Mouse (Mus musculus) forebrain, embryonic 11.5 days (tissue): ENCODE data around the gene Trp53rka. TPM values are rescaled to one million over a fixed set of nuclear protein-coding genes. Genes with fewer than 3 reads are reported as not detected.

ENCODE experiments used
- ATAC-seq: fragments of 200-750 bp; cut with Nextera tagmentation; replicated peaks from 2 replicates; pipeline ENCODE4 v1.8.0; 2017; ENCODE audit warnings: moderate TSS enrichment; ENCODE audit not compliant: low FRiP score
- DNase-seq: peaks from one replicate; pipeline ENCODE4 v3.0.0-alpha.2; 2017; ENCODE audit warnings: low spot score
- H3K27ac ChIP-seq: fragments of 300-500 bp; sonication (generic); 2 replicates; pipeline ENCODE4 v1.5.1; 2014; ENCODE audit warnings: low read depth, low read length
- H3K27me3 ChIP-seq: fragments of 300-500 bp; sonication (generic); 2 replicates; pipeline ENCODE4 v1.6.1; 2014; ENCODE audit warnings: mild to moderate bottlenecking, low read length, mixed read lengths; ENCODE audit not compliant: control insufficient read depth, insufficient read depth
- H3K36me3 ChIP-seq: fragments of 300-500 bp; sonication (generic); 2 replicates; pipeline ENCODE4 v1.6.1; 2014; ENCODE audit warnings: mild to moderate bottlenecking, low read length, moderate library complexity, mixed read lengths; ENCODE audit not compliant: control insufficient read depth, insufficient read depth
- H3K4me1 ChIP-seq: fragments of 300-500 bp; sonication (generic); replicated peaks from 2 replicates; pipeline ENCODE4 v1.6.1; 2014; ENCODE audit warnings: low read length, mixed read lengths; ENCODE audit not compliant: control insufficient read depth, insufficient read depth
- H3K4me2 ChIP-seq: fragments of 300-500 bp; sonication (generic); 2 replicates; pipeline ENCODE4 v1.6.1; 2014; ENCODE audit warnings: low read depth, mild to moderate bottlenecking, low read length, moderate library complexity, mixed read lengths; ENCODE audit not compliant: severe bottlenecking
- H3K4me3 ChIP-seq: fragments of 300-500 bp; sonication (generic); 2 replicates; pipeline ENCODE4 v1.5.1; 2014; ENCODE audit warnings: low read depth, low read length
- H3K9ac ChIP-seq: fragments of 300-500 bp; sonication (generic); 2 replicates; pipeline ENCODE4 v1.6.1; 2014; ENCODE audit warnings: low read length
- H3K9me3 ChIP-seq: fragments of 300-500 bp; sonication (generic); 2 replicates; pipeline ENCODE4 v1.6.1; 2016; ENCODE audit warnings: low read length, mixed read lengths; ENCODE audit not compliant: control insufficient read depth
- WGBS: fragments of 180-500 bp; shearing (Covaris S2); extraction: QIAGEN DNeasy Blood & Tissue Kit; methylation state at CpG from one replicate; pipeline ENCODE4 v1.1.7; 2014; 5-methylcytosine and 5-hydroxymethylcytosine counted together
- polyA plus RNA-seq: library from polyadenylated mRNA; unstranded; fragments of >200 nt; fragmentation: Nextera tagmentation; extraction: Ambion mirVana; gene quantifications from 2 replicates; pipeline ENCODE4 v1.2.1, GENCODE M21; 2014

Trp53rka gene
- polyA plus RNA-seq, 1 experiment from 2014 or later: 53.1 TPM

- Histone ChIP-seq H3K4me2 (no peak overlapping the region), H3K4me1 (no peaks in the 10 kb centered on the region), H3K27ac (no peak overlapping the region), H3K9ac (no peak overlapping the region), H3K4me3 (no peak overlapping the region), H3K36me3 (no peaks in the 10 kb centered on the region), H3K9me3 (no peaks in the 10 kb centered on the region), H3K27me3 (no peaks in the 10 kb centered on the region)
- ATAC-seq (no peak), DNase-seq (no peak)
- 85% methylated on average over 12 of the region's 12 CpGs for WGBS
Measured at GRCm38 (mm10) chr2:165452730-165453693, 40.1 kb downstream of the Trp53rka start.

- DNase-seq (no peak), ATAC-seq (no peak)
- H3K4me2 ChIP-seq: no peak overlapping the region
- no peaks in the 10 kb centered on the region for H3K27me3 ChIP-seq
- no peak overlapping the region for H3K9ac ChIP-seq
- H3K4me3 ChIP-seq: no peak overlapping the region
- 89% methylated on average over 9 of the region's 9 CpGs for WGBS
- no peaks in the 10 kb centered on the region for H3K9me3 ChIP-seq
- H3K4me1 ChIP-seq: no peaks in the 10 kb centered on the region
- no peaks in the 10 kb centered on the region for H3K36me3 ChIP-seq
- no peak overlapping the region for H3K27ac ChIP-seq
Measured at GRCm38 (mm10) chr2:165448475-165448874, 44.6 kb downstream of the Trp53rka start.

- Histone ChIP-seq H3K9me3 (no peaks in the 10 kb centered on the region), H3K27me3 (no peaks in the 10 kb centered on the region), H3K27ac (no peak overlapping the region), H3K4me3 (no peak overlapping the region), H3K4me1 (no peaks in the 10 kb centered on the region), H3K4me2 (no peak overlapping the region), H3K36me3 (no peaks in the 10 kb centered on the region), H3K9ac (no peak overlapping the region)
- DNase-seq: no peak
- WGBS: 80% methylated on average over 3 of the region's 3 CpGs
- no peak for ATAC-seq
Measured at GRCm38 (mm10) chr2:165444861-165445260, 48.3 kb downstream of the Trp53rka start.

- Histone ChIP-seq H3K36me3 (no peaks in the 10 kb centered on the region), H3K9ac (no peak overlapping the region), H3K9me3 (no peaks in the 10 kb centered on the region), H3K4me3 (no peak overlapping the region), H3K27ac (no peak overlapping the region), H3K4me1 (no peaks in the 10 kb centered on the region), H3K27me3 (no peaks in the 10 kb centered on the region), H3K4me2 (no peak overlapping the region)
- 91% methylated on average over 10 of the region's 10 CpGs for WGBS
- ATAC-seq (no peak), DNase-seq (no peak)
Measured at GRCm38 (mm10) chr2:165442981-165443380, 50.1 kb downstream of the Trp53rka start.

- H3K9ac ChIP-seq: no peak overlapping the region
- 64% methylated on average over 4 of the region's 4 CpGs for WGBS
Measured at GRCm38 (mm10) chr2:165441613-165442012, 51.5 kb downstream of the Trp53rka start.

More at GRCm38 (mm10) chr2:165441613-165442012, 51.5 kb downstream of the Trp53rka start:
- H3K36me3 ChIP-seq: no peaks in the 10 kb centered on the region
- H3K4me3 ChIP-seq: no peak overlapping the region
- no peaks in the 10 kb centered on the region for H3K4me1 ChIP-seq
- DNase-seq (no peak), ATAC-seq (no peak)
- H3K9me3 ChIP-seq: no peaks in the 10 kb centered on the region
- H3K27ac ChIP-seq: no peak overlapping the region
- H3K4me2 ChIP-seq: no peak overlapping the region
- no peaks in the 10 kb centered on the region for H3K27me3 ChIP-seq

Other genes with a start within 250 kb of the Trp53rka start
- 54.3 and 62.7 TPM in 2 replicates for gene Slc35c2, start 205.5 kb downstream of the Trp53rka start, polyA plus RNA-seq
- 95.4 and 108 TPM in 2 replicates for gene Elmo2, start 166.8 kb downstream of the Trp53rka start, polyA plus RNA-seq
- 4.7 and 5.8 TPM in 2 replicates for gene Zfp663, start 124.6 kb downstream of the Trp53rka start, polyA plus RNA-seq
- 23.7 and 23.8 TPM in 2 replicates for gene Zfp334, start 105.1 kb downstream of the Trp53rka start, polyA plus RNA-seq
- gene Ocstamp, start 92.9 kb downstream of the Trp53rka start, polyA plus RNA-seq: 0.07 and 0.09 TPM in 2 replicates
- 1.9 and 2.5 TPM in 2 replicates for gene Slc13a3, start 20.1 kb downstream of the Trp53rka start, polyA plus RNA-seq
- 4.2 TPM in 2 replicates for gene Slc2a10, start 10.5 kb upstream of the Trp53rka start, polyA plus RNA-seq
- gene Eya2, start 101.7 kb upstream of the Trp53rka start, polyA plus RNA-seq: 10.3 TPM in 2 replicates